ENCODE assay signal across 11 mouse cellular contexts in genomic region chr12:88850400-88851179, GRCm38 (mm10).
DNase-seq lines count a peak whose midpoint lies in the region; ATAC-seq and TF ChIP-seq lines count a peak whose summit lies in the region.
"Had no signal": no experiment of that assay in that cellular context is flagged by ENCODE, and none has a peak within 500 bp of the region (broad histone marks: within the 10 kb centered on the region; RNA-seq: fewer than 3 reads in every experiment).

No protein-coding gene starts in this region.

- no peaks in the 10 kb centered on the region for H3K36me3 ChIP-seq in liver, embryonic 14.5 days (replicated peaks; ENCODE audit: control insufficient read depth, insufficient read depth, low read depth)
- H3K36me3 ChIP-seq in liver, embryonic 12.5 days = no peaks in the 10 kb centered on the region
- no peaks in the 10 kb centered on the region for H3K36me3 ChIP-seq in forebrain, embryonic 16.5 days (ENCODE audit: control insufficient read depth, insufficient read depth)
- H3K36me3 ChIP-seq in midbrain, embryonic 11.5 days (ENCODE audit: control insufficient read depth, insufficient read depth, low read length) = no peaks in the 10 kb centered on the region
- H3K36me3 ChIP-seq in heart, embryonic 12.5 days = no peaks in the 10 kb centered on the region
- H3K36me3 ChIP-seq: intestine, embryonic 15.5 days had no signal

- no peak for DNase-seq in liver, embryonic 14.5 days (ENCODE audit: low read depth in 3 of 3, low spot score in 3 of 3)
- DNase-seq in midbrain, embryonic 11.5 days (ENCODE audit: low spot score, missing footprints) = peak; percentile 86
- no peak for DNase-seq in gastrocnemius, adult 8-10 months (ENCODE audit: low spot score in 2 of 2)
- no peak for DNase-seq in adrenal gland, postnatal 25 days
- DNase-seq: adrenal gland, postnatal 36 days; cerebellum, adult 11-12 months; gastrocnemius, postnatal 25 days had no signal

- no peaks in the 10 kb centered on the region for H3K9me3 ChIP-seq in liver, embryonic 14.5 days (ENCODE audit: control insufficient read depth, low read length)
- no peaks in the 10 kb centered on the region for H3K9me3 ChIP-seq in liver, embryonic 12.5 days (replicated peaks)
- no peaks in the 10 kb centered on the region for H3K9me3 ChIP-seq in forebrain, embryonic 16.5 days (ENCODE audit: control insufficient read depth, low read length)
- H3K9me3 ChIP-seq in midbrain, embryonic 11.5 days (ENCODE audit: control insufficient read depth, low read length) = no peaks in the 10 kb centered on the region
- no peaks in the 10 kb centered on the region for H3K9me3 ChIP-seq in heart, embryonic 12.5 days (replicated peaks)
- H3K9me3 ChIP-seq: intestine, embryonic 15.5 days had no signal

- H3K4me2 ChIP-seq in liver, embryonic 14.5 days (ENCODE audit: low read depth) = no peak overlapping the region
- no peak overlapping the region for H3K4me2 ChIP-seq in liver, embryonic 12.5 days
- no peak overlapping the region for H3K4me2 ChIP-seq in forebrain, embryonic 16.5 days (ENCODE audit: low read length)
- H3K4me2 ChIP-seq in midbrain, embryonic 11.5 days = no peak overlapping the region
- H3K4me2 ChIP-seq in heart, embryonic 12.5 days = no peak overlapping the region
- H3K4me2 ChIP-seq: intestine, embryonic 15.5 days had no signal

- no peak overlapping the region for H3K27ac ChIP-seq in liver, embryonic 14.5 days
- no peak overlapping the region for H3K27ac ChIP-seq in liver, embryonic 12.5 days
- H3K27ac ChIP-seq in forebrain, embryonic 16.5 days (ENCODE audit: low read length) = peak overlapping the region; percentile 12
- no peak overlapping the region for H3K27ac ChIP-seq in midbrain, embryonic 11.5 days (ENCODE audit: low read depth, low read length)
- H3K27ac ChIP-seq in heart, embryonic 12.5 days (ENCODE audit: poor library complexity, severe bottlenecking) = no peak overlapping the region
- H3K27ac ChIP-seq: intestine, embryonic 15.5 days had no signal

- H3K4me3 ChIP-seq in liver, embryonic 14.5 days (ENCODE audit: insufficient read depth in 1 of 2, low read depth in 2 of 2, low read length in 2 of 2) = no peak overlapping the region
- no peak overlapping the region for H3K4me3 ChIP-seq in liver, embryonic 12.5 days
- no peak overlapping the region for H3K4me3 ChIP-seq in forebrain, embryonic 16.5 days (replicated peaks; ENCODE audit: low read length)
- no peak overlapping the region for H3K4me3 ChIP-seq in midbrain, embryonic 11.5 days (ENCODE audit: low read depth, low read length)
- no peak overlapping the region for H3K4me3 ChIP-seq in heart, embryonic 12.5 days
- H3K4me3 ChIP-seq: intestine, embryonic 15.5 days had no signal

- ATAC-seq in liver, embryonic 14.5 days (ENCODE audit: insufficient read depth) = no peak
- no peak for ATAC-seq in liver, embryonic 12.5 days
- peak; percentile 69 for ATAC-seq in forebrain, embryonic 16.5 days
- ATAC-seq in midbrain, embryonic 11.5 days (ENCODE audit: low FRiP score) = peak; percentile 89
- no peak for ATAC-seq in heart, embryonic 12.5 days (ENCODE audit: insufficient number of reproducible peaks, low FRiP score)
- ATAC-seq: intestine, embryonic 15.5 days had no signal

- no peaks in the 10 kb centered on the region for H3K4me1 ChIP-seq in liver, embryonic 14.5 days (replicated peaks; ENCODE audit: control insufficient read depth in 2 of 2, insufficient read depth in 2 of 2, low read length in 1 of 2)
- H3K4me1 ChIP-seq in liver, embryonic 12.5 days = no peaks in the 10 kb centered on the region
- H3K4me1 ChIP-seq in forebrain, embryonic 16.5 days (replicated peaks; ENCODE audit: control insufficient read depth, insufficient read depth, low read length) = peaks cover 13% of the 10 kb centered on the region
- H3K4me1 ChIP-seq in midbrain, embryonic 11.5 days (ENCODE audit: control insufficient read depth, insufficient read depth, low read length) = peaks cover 7% of the 10 kb centered on the region; the same call in 1 of the 2 replicates
- peaks cover 5% of the 10 kb centered on the region; the same call in 1 of the 2 replicates for H3K4me1 ChIP-seq in heart, embryonic 12.5 days (replicated peaks)
- H3K4me1 ChIP-seq: intestine, embryonic 15.5 days had no signal

- no peaks in the 10 kb centered on the region for H3K27me3 ChIP-seq in liver, embryonic 14.5 days (ENCODE audit: control insufficient read depth, insufficient read depth, low read length)
- H3K27me3 ChIP-seq in liver, embryonic 12.5 days (replicated peaks) = no peaks in the 10 kb centered on the region
- H3K27me3 ChIP-seq in forebrain, embryonic 16.5 days (replicated peaks; ENCODE audit: control insufficient read depth, insufficient read depth, low read length) = no peaks in the 10 kb centered on the region
- H3K27me3 ChIP-seq in midbrain, embryonic 11.5 days (ENCODE audit: control insufficient read depth, insufficient read depth, low read length) = no peaks in the 10 kb centered on the region
- H3K27me3 ChIP-seq in heart, embryonic 12.5 days (replicated peaks) = no peaks in the 10 kb centered on the region
- H3K27me3 ChIP-seq: intestine, embryonic 15.5 days had no signal

- WGBS in liver, embryonic 14.5 days (ENCODE audit: insufficient replicate concordance) = 23% methylated on average over 6 of the region's 6 CpGs
- 28% methylated on average over 6 of the region's 6 CpGs for WGBS in liver, embryonic 12.5 days (ENCODE audit: insufficient replicate concordance)
- 47% methylated on average over 6 of the region's 6 CpGs for WGBS in forebrain, embryonic 16.5 days
- 33% methylated on average over 6 of the region's 6 CpGs for WGBS in midbrain, embryonic 11.5 days
- WGBS in heart, embryonic 12.5 days = 31% methylated on average over 6 of the region's 6 CpGs

- TF ChIP-seq CTCF in liver, embryonic 14.5 days (IDR thresholded peaks at IDR 0.05; ENCODE audit: low read depth) = 0 out of 2 replicates have a peak, but pooled peaks have one; percentile 16

- H3K9ac ChIP-seq in liver, embryonic 14.5 days (replicated peaks) = no peak overlapping the region
- no peak overlapping the region for H3K9ac ChIP-seq in liver, embryonic 12.5 days
- H3K9ac ChIP-seq in forebrain, embryonic 16.5 days (replicated peaks; ENCODE audit: low read depth, low read length) = no peak overlapping the region
- no peak overlapping the region for H3K9ac ChIP-seq in midbrain, embryonic 11.5 days (ENCODE audit: low read length)
- no peak overlapping the region for H3K9ac ChIP-seq in heart, embryonic 12.5 days
- H3K9ac ChIP-seq: intestine, embryonic 15.5 days had no signal

- no peak for TF ChIP-seq EP300 in liver, embryonic 14.5 days (IDR thresholded peaks at IDR 0.05; ENCODE audit: low read depth)

Comparison
In these comparisons a context has a peak if more than half of its experiments do, and no peak if none do; other contexts are left out.
1. ATAC-seq: peak in forebrain, embryonic 16.5 days (single experiment) and midbrain, embryonic 11.5 days (single experiment); none in liver, embryonic 14.5 days (single experiment), liver, embryonic 12.5 days (single experiment) and heart, embryonic 12.5 days (single experiment).